Mouse (Mus musculus) forebrain, postnatal 0 days (tissue): ENCODE results near the gene Pld3. TPM values are rescaled to one million over a fixed set of nuclear protein-coding genes. Genes with fewer than 3 reads are reported as not detected.

ENCODE experiments used
- ATAC-seq: fragments of 200-750 bp; cut with Nextera tagmentation; 2 replicates; pipeline ENCODE4 v1.8.0; 2017; ENCODE audit warnings: mild to moderate bottlenecking, moderate library complexity
- DNase-seq: peaks from one replicate; pipeline ENCODE4 v3.0.0-alpha.2; 2015
- H3K27ac ChIP-seq: fragments of 300-500 bp; sonication (generic); 2 replicates; pipeline ENCODE4 v1.5.1; 2014; ENCODE audit warnings: low read depth, mild to moderate bottlenecking, antibody characterized with exemption, low read length, moderate library complexity, mixed read lengths
- H3K27me3 ChIP-seq: fragments of 300-500 bp; sonication (generic); 2 replicates; pipeline ENCODE4 v1.6.1; 2014; ENCODE audit warnings: mild to moderate bottlenecking, low read length, mixed read lengths; ENCODE audit not compliant: insufficient read depth
- H3K36me3 ChIP-seq: fragments of 300-500 bp; sonication (generic); 2 replicates; pipeline ENCODE4 v1.6.1; 2014; ENCODE audit warnings: mild to moderate bottlenecking, moderate library complexity; ENCODE audit not compliant: insufficient read depth
- H3K4me1 ChIP-seq: fragments of 300-500 bp; sonication (generic); 2 replicates; pipeline ENCODE4 v1.6.1; 2014; ENCODE audit warnings: antibody characterized with exemption; ENCODE audit not compliant: insufficient read depth
- H3K4me2 ChIP-seq: fragments of 300-500 bp; sonication (generic); 2 replicates; pipeline ENCODE4 v1.6.1; 2014; ENCODE audit warnings: low read depth, mild to moderate bottlenecking, moderate library complexity
- H3K4me3 ChIP-seq: fragments of 300-500 bp; sonication (generic); 2 replicates; pipeline ENCODE4 v1.5.1; 2014; ENCODE audit warnings: low read depth, low read length, mixed read lengths
- H3K9ac ChIP-seq: fragments of 300-500 bp; sonication (generic); 2 replicates; pipeline ENCODE4 v1.6.1; 2014; ENCODE audit warnings: mild to moderate bottlenecking
- H3K9me3 ChIP-seq: fragments of 300-500 bp; sonication (generic); 2 replicates; pipeline ENCODE4 v1.6.1; 2016; ENCODE audit warnings: low read length
- CTCF ChIP-seq: sonication (generic); IDR thresholded peaks from 2 replicates; pipeline ENCODE4 v1.5.1; 2016; ENCODE audit warnings: antibody characterized with exemption, control low read depth, low read depth
- WGBS: fragments of 180-500 bp; shearing (Covaris S2); extraction: QIAGEN DNeasy Blood & Tissue Kit; methylation state at CpG from one replicate; pipeline ENCODE4 v1.1.7; 2014; 5-methylcytosine and 5-hydroxymethylcytosine counted together
- polyA plus RNA-seq: library from polyadenylated mRNA; unstranded; fragments of >200 nt; fragmentation: Nextera tagmentation; extraction: Ambion mirVana; gene quantifications from 2 replicates; pipeline ENCODE4 v1.2.1, GENCODE M21; 2015
- total RNA-seq: library from RNA; depleted of rRNA; stranded (reverse); fragments of >200 nt; gene quantifications from 2 replicates; pipeline ENCODE4 v1.2.3, GENCODE M21; 2014; rRNA removed

Gene Pld3
- total RNA-seq (144 and 219 TPM in 2 replicates), polyA plus RNA-seq (205 and 246 TPM in 2 replicates)

DNA sequence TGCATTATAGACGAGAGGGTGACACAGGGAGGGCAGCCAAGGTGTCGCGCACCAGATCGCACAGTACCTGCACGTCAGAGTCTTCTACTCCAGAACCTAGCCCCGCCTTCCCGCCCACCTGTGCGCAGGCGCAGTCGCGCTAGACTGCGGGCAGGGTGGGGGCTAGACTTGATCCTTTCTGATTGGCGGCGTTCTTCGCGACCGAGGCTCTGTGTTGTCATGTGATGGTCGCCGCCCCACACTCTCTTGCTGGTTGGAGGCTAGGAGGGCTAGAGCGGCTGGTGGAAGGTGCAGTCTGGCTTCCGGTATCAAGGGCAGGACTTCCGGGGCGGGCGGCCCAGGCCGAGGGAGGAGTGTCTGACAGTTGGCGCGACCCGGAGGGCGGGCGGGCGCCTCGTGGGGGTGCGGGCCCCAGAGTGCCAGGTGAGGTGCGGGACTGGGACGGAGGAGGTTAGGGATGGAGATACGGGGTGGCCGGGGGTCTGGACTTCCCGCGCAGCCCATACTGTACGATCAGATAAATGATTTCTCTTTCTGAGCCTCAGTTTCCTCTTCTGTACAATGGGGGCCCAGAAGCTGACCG is at the start of gene Pld3, which contains the start of gene 2310022A10Rik:
TSS of gene Pld3 (minus strand) at position 288 of the 583 bp plus-strand sequence.
TSS of gene 2310022A10Rik (plus strand) at position 303 of the 583 bp plus-strand sequence.
- DNase-seq (peak; percentile 96), ATAC-seq (peak; percentile 100)
- Histone ChIP-seq H3K27ac (peak within 1 kb of the TSS; percentile 64; the same call in 1 of the 2 replicates), H3K4me1 (0 out of 2 replicates have a peak, but pooled peaks cover 8% of the 10 kb centered on the region), H3K4me2 (peak within 1 kb of the TSS; percentile 76), H3K9me3 (no peaks in the 10 kb centered on the region), H3K36me3 (peaks cover 12% of the 10 kb centered on the region), H3K9ac (peak within 1 kb of the TSS; percentile 65), H3K27me3 (no peaks in the 10 kb centered on the region), H3K4me3 (peak within 1 kb of the TSS; percentile 66)
- 2% methylated on average over 38 of the region's 41 CpGs for WGBS
- no peak for TF ChIP-seq CTCF

DNA sequence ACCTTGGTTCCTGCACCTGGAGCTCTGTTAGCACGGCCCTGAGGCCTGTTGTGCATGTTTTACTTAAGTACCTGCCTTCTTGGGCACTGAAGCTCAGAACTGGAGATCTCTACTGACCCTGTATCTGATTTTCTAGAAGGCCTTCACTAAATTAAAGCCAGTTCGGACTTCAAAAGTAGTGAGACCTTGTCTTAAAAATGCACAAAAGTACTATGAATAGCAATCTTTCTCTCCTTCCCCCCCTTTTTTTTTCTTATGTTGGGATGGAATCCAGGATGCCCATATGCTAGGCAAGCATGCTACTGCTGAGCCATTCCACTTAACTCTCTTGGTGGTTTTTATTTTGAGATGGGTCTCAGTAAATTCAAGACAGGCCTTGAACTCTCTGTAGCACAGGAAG is 49.1 kb upstream of the Pld3 start:
- TF ChIP-seq CTCF: no peak
- ATAC-seq (0 out of 2 replicates have a peak, but pooled peaks have one; percentile 14), DNase-seq (peak; percentile 60)
- Histone ChIP-seq H3K4me1 (peaks cover 25% of the 10 kb centered on the region), H3K36me3 (no peaks in the 10 kb centered on the region), H3K4me2 (no peak overlapping the region), H3K9me3 (no peaks in the 10 kb centered on the region), H3K27me3 (no peaks in the 10 kb centered on the region), H3K9ac (no peak overlapping the region), H3K4me3 (no peak overlapping the region), H3K27ac (peak overlapping the region; percentile 76)
- 57% methylated on average over 2 of the region's 2 CpGs for WGBS

DNA sequence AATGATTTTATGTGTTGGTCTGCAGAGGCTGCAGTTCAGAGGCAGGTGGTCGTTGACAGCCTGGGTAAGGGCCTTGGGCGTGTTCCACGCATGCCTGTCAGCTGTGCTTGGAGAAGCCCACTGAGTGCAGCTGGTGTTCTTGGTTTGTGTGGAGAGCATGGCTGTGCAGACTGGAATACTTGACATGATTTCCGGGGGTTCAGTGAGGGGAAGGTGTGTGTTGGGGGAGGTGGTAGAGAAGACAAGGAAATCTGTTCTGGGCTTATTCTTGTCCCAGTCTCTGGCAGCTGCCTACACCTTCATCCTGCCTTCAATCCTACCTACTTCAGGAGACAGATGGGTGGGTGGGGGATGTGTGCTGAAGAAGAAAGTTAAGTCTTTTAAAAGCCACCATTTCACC is 48.6 kb upstream of the Pld3 start:
- no peak overlapping the region for H3K4me2 ChIP-seq
- no peak for TF ChIP-seq CTCF
- peak; percentile 62 for ATAC-seq
- H3K4me3 ChIP-seq: no peak overlapping the region
- peak overlapping the region; percentile 76 for H3K27ac ChIP-seq
- H3K36me3 ChIP-seq: no peaks in the 10 kb centered on the region
- peak; percentile 56 for DNase-seq
- 41% methylated on average over 4 of the region's 4 CpGs for WGBS
- H3K4me1 ChIP-seq: peaks cover 25% of the 10 kb centered on the region
- no peak overlapping the region for H3K9ac ChIP-seq
- H3K9me3 ChIP-seq: no peaks in the 10 kb centered on the region
- H3K27me3 ChIP-seq: no peaks in the 10 kb centered on the region

DNA sequence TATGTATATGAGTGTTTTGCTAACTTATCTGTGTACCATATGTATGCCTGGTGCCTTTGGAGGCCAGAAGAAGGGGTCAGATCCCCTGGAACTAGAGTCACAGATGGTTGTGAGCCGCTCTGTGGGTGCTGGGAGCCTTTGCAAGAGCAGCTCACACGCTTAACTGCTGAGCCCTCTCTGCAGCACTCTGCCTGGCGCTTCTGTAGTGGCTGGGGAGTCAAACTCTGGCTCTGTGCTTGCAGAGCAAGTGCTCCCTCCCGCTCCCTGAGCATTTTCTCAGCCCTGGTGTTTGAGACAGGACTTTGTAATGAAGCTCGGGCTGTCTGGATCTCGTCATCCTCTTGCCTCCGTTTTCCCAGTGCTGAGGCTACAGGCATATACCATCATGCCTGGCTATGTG is 45.0 kb upstream of the Pld3 start:
- ATAC-seq (no peak), DNase-seq (no peak)
- no peak for TF ChIP-seq CTCF
- Histone ChIP-seq H3K4me2 (no peak overlapping the region), H3K9ac (no peak overlapping the region), H3K4me3 (no peak overlapping the region), H3K4me1 (peaks cover 10% of the 10 kb centered on the region), H3K9me3 (no peaks in the 10 kb centered on the region), H3K27ac (no peak overlapping the region), H3K36me3 (no peaks in the 10 kb centered on the region), H3K27me3 (no peaks in the 10 kb centered on the region)
- WGBS: 77% methylated on average over 7 of the region's 7 CpGs

DNA sequence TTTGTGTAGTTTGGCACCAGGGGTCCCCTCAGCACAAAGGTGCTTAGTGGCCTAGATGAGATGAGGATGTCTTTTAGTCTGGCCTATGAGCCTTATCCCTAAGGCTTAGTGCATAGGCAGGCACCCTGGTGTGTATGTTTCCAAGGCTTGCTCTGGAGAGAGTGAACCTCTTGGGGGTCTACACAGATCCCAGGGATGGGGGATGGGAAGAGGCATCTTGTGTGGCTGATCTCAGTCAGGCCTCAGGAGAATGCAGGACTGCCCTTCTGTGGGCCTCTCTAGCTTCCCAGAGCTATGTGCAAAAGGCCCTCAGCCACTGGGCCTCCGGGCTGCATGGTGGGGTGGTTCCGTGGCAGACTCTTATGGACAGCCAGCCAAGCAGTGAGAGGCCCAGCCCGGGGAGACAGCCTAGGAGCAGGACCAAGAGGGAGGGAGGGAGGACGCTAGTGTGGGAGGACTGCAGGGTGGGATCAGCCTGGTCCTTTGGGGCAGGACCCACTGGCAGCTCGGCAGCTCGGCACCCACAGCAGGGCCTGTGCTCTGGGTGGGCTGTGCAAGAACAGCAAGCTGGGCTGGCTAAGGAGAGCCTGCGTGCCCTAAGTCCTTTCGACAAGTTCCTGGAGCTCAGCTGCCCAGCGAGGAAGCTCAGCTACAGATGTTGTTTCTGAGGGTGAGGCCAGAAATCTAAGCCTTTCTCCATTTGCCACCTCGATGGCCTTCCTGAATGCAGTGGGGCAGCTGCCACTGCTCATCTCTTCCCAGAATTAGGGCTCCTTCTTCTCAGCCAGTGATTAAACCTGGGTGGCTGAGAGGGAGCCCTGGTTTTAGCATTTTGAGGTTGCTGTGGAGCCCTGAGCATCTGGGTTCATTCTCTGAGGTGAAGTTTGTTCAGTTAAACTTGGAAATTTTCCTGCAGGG is 43.8 kb upstream of the Pld3 start:
- H3K9me3 ChIP-seq: no peaks in the 10 kb centered on the region
- peaks cover 12% of the 10 kb centered on the region for H3K4me1 ChIP-seq
- H3K36me3 ChIP-seq: no peaks in the 10 kb centered on the region
- no peak overlapping the region for H3K4me2 ChIP-seq
- H3K9ac ChIP-seq: no peak overlapping the region
- DNase-seq (no peak), ATAC-seq (no peak)
- H3K27me3 ChIP-seq: no peaks in the 10 kb centered on the region
- H3K27ac ChIP-seq: peak overlapping the region; percentile 45
- WGBS: 53% methylated on average over 10 of the region's 10 CpGs
- no peak overlapping the region for H3K4me3 ChIP-seq
- no peak for TF ChIP-seq CTCF

DNA sequence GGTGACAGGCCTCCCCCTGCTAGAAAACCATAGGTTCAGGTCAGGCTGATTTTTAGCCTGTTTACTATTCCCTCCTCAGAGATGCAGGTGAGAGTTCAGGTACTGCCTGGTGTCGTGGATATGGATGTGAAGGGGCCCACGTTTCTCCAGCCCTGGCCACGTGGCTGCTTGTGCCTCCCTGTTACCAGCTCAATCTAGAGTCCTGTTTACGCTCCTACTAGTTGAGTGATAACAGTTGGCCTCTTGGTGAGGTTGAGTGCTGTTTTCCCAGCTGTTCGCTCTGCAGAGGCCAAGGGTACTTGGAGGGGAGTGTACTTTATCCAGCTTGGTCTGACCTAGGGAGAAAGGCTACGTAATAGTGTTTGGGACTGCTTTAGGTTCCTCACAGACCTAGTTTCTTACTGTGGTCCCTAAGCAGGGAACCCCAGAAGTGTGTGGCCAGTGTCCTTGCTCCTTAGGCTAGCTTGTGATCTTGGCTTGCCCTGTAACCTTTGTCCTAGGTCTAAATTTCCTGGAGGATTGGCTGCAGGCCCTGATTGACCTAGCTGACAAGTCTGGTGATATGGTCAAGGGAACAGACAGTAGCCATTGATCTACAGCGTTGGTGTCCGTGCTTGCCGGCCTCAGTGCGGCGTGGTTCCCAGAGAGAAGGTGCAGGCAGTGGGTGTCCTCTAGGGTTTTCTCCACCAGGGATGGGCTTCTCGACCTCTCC is 40.1 kb upstream of the Pld3 start:
- Histone ChIP-seq H3K27ac (no peak overlapping the region), H3K4me2 (peak overlapping the region; percentile 73), H3K4me3 (peak overlapping the region; percentile 72), H3K9me3 (no peaks in the 10 kb centered on the region), H3K36me3 (no peaks in the 10 kb centered on the region), H3K27me3 (no peaks in the 10 kb centered on the region), H3K4me1 (peaks cover 6% of the 10 kb centered on the region; the same call in 1 of the 2 replicates), H3K9ac (peak overlapping the region; percentile 82; the same call in 1 of the 2 replicates)
- no peak for TF ChIP-seq CTCF
- WGBS: 74% methylated on average over 12 of the region's 12 CpGs
- ATAC-seq (no peak), DNase-seq (no peak)
